Mouse (Mus musculus) hindbrain, embryonic 11.5 days (tissue): ENCODE results near the gene Ptges3l. TPM values are rescaled to one million over a fixed set of nuclear protein-coding genes. Genes with fewer than 3 reads are reported as not detected.
"Not testable (repeated sequence)": the region's sequence is repeated elsewhere in the genome, so short reads cannot be mapped to it uniquely, and the experiment has no call there.

ENCODE experiments used
- ATAC-seq: fragments of 200-750 bp; cut with Nextera tagmentation; 2 replicates; pipeline ENCODE4 v1.8.0; 2017; ENCODE audit warnings: mild to moderate bottlenecking, moderate TSS enrichment, moderate library complexity; ENCODE audit not compliant: low FRiP score
- DNase-seq: peaks from one replicate; pipeline ENCODE4 v3.0.0-alpha.2; 2015; ENCODE audit warnings: low spot score
- H3K27ac ChIP-seq: fragments of 300-500 bp; sonication (generic); 2 replicates; pipeline ENCODE4 v1.5.1; 2014; ENCODE audit warnings: mild to moderate bottlenecking, low read depth, low read length
- H3K27me3 ChIP-seq: fragments of 300-500 bp; sonication (generic); 2 replicates; pipeline ENCODE4 v1.6.1; 2014; ENCODE audit warnings: mild to moderate bottlenecking, low read length, moderate library complexity, mixed read lengths; ENCODE audit not compliant: control insufficient read depth, insufficient read depth
- H3K36me3 ChIP-seq: fragments of 300-500 bp; sonication (generic); 2 replicates; pipeline ENCODE4 v1.6.1; 2014; ENCODE audit warnings: mild to moderate bottlenecking, low read length, moderate library complexity, mixed read lengths; ENCODE audit not compliant: control insufficient read depth, insufficient read depth
- H3K4me1 ChIP-seq: fragments of 300-500 bp; sonication (generic); replicated peaks from 2 replicates; pipeline ENCODE4 v1.6.1; 2014; ENCODE audit warnings: low read length, mixed read lengths; ENCODE audit not compliant: control insufficient read depth, insufficient read depth
- H3K4me2 ChIP-seq: fragments of 300-500 bp; sonication (generic); replicated peaks from 2 replicates; pipeline ENCODE4 v1.6.1; 2014; ENCODE audit warnings: mild to moderate bottlenecking, low read depth, low read length
- H3K4me3 ChIP-seq: fragments of 300-500 bp; sonication (generic); 2 replicates; pipeline ENCODE4 v1.5.1; 2014; ENCODE audit warnings: low read depth, low read length
- H3K9ac ChIP-seq: fragments of 300-500 bp; sonication (generic); 2 replicates; pipeline ENCODE4 v1.6.1; 2014; ENCODE audit warnings: low read depth, low read length
- H3K9me3 ChIP-seq: fragments of 300-500 bp; sonication (generic); 2 replicates; pipeline ENCODE4 v1.6.1; 2016; ENCODE audit warnings: low read length; ENCODE audit not compliant: control insufficient read depth
- WGBS: fragments of 180-500 bp; shearing (Covaris S2); extraction: QIAGEN DNeasy Blood & Tissue Kit; methylation state at CpG from one replicate; pipeline ENCODE4 v1.1.7; 2014; 5-methylcytosine and 5-hydroxymethylcytosine counted together
- polyA plus RNA-seq: library from polyadenylated mRNA; unstranded; fragments of >200 nt; fragmentation: Nextera tagmentation; extraction: Ambion mirVana; gene quantifications from 2 replicates; pipeline ENCODE4 v1.2.1, GENCODE M21; 2014

Gene Ptges3l
- 3.1 and 3.5 TPM in 2 replicates for polyA plus RNA-seq

DNA sequence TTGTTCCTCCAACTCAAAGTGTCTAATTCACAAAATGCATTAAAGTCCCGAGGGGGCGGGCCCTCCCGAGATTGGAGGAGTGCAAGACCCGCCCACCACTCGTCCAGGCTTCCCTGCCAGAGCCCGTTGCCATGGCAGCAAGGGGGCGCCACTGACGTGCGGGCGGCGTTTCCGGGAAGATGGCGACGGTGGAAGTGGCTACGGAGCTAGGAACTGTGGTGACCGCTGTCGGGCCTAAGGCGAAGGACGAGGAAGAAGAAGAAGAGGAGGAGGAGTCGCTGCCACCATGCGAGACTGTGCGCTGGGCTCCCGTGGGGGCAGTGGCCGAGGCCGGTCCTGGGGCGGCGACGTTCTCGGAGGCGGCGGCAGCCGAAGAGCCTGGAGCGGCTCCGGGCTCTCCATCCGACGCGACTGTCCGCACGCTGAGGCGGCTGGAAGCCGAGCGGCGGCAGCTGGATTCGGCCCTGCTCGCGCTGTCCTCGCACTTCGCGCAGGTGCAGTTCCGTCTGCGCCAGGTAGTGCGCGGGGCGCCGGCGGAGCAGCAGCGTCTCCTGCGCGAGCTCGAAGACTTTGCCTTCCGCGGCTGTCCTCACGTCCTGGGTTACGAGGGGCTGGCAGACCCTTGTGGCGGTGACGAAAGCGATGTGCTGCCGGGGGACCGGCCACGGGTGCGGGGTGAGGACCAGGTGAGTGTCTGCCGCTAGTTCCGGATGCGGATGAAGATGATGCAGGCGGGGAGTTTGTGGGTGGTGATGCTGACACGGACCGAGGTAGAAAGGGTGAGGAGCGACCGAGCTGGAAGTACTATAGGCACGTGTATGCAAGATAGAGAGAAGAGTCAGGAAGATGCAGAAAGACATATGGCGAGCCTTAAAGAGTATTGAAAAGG lies at the start of gene Ptges3l, which contains the start of gene Rundc1:
Gene Ptges3l (minus strand): TSS at position 409 of the 889 bp plus-strand sequence.
Gene Rundc1 (plus strand): TSS at position 161 of the 889 bp plus-strand sequence.
- H3K9ac ChIP-seq: peak within 1 kb of the TSS; percentile 81
- H3K4me3 ChIP-seq: peak within 1 kb of the TSS; percentile 97
- H3K36me3 ChIP-seq: peaks cover 7% of the 10 kb centered on the region; the same call in 1 of the 2 replicates
- peaks cover 7% of the 10 kb centered on the region for H3K4me1 ChIP-seq
- ATAC-seq (peak; percentile 91), DNase-seq (peak; percentile 99)
- WGBS: under 1% methylated on average over 68 of the region's 81 CpGs
- H3K9me3 ChIP-seq: no peaks in the 10 kb centered on the region
- H3K4me2 ChIP-seq: peak within 1 kb of the TSS; percentile 94
- H3K27ac ChIP-seq: peak within 1 kb of the TSS; percentile 75
- no peaks in the 10 kb centered on the region for H3K27me3 ChIP-seq

DNA sequence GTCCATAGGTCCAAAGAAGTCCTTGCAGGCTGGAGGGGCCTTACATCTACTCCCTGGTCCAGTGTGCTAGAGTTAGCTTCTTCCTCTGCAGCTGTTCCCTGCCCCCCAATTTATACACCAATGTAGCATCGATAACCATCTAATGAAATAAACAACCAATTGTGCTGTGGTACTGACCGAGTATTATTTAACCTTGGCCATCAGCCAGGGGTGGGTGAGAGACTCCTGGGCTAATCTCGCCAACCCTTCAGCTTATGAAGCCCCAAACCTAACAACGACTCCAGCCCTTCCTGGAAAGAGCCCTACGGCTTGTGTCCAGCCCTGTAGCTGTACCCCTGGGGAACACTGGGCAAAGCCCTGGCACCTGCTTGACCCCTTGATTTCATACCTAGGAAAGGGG lies 49.2 kb upstream of the Ptges3l start:
- ATAC-seq (no peak), DNase-seq (no peak)
- no peaks in the 10 kb centered on the region for H3K27me3 ChIP-seq
- no peak overlapping the region for H3K4me3 ChIP-seq
- no peak overlapping the region for H3K4me2 ChIP-seq
- H3K4me1 ChIP-seq: peaks cover 17% of the 10 kb centered on the region
- no peaks in the 10 kb centered on the region for H3K9me3 ChIP-seq
- 87% methylated on average over 5 of the region's 5 CpGs for WGBS
- H3K27ac ChIP-seq: peak overlapping the region; percentile 51; the same call in 1 of the 2 replicates
- H3K9ac ChIP-seq: no peak overlapping the region
- no peaks in the 10 kb centered on the region for H3K36me3 ChIP-seq

DNA sequence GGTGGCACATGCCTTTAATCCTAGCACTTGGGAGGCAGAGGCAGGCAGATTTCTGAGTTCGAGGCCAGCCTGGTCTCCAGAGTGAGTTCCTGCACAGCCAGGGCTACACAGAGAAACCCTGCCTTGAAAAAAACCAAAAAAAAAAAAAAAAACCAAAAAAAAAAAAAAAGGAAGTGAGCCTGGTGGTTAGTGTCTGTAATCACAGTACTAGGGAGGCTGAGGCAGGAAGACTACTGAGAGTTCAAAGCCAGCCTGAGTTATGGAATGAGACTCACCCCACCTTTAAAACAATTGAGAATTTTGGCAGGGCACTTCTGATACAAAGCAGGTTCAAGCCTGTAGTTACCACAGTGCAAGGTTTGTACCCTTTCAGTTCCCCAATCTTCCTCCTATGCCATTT lies 48.6 kb upstream of the Ptges3l start:
- not testable (repeated sequence) for H3K9ac ChIP-seq, H3K36me3 ChIP-seq, H3K4me2 ChIP-seq, DNase-seq, H3K27me3 ChIP-seq, H3K9me3 ChIP-seq, H3K4me3 ChIP-seq, ATAC-seq
- 78% methylated on average over 1 of the region's 1 CpGs for WGBS
- H3K27ac ChIP-seq: peak overlapping the region; percentile 51; the same call in 1 of the 2 replicates
- peaks cover 17% of the 10 kb centered on the region for H3K4me1 ChIP-seq

DNA sequence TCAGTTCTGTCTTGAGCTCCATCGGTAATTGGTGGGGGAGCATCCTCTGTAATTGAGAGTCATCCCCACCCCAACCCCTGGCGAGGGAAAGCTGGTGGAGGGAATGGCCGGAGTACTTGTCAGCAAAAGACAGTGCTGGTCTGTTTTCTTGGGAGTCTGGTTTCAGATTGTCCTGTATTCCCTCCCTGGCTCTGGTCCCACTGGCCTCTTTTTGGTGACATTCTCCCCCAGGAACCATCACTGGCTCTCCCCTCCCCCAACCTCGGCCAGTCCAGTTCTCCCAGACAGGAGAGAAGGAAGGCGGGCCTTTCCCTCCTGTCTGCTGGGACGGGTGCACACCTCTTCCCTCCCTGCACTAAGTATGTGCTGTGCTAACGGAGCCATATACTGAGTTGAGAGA lies 47.2 kb upstream of the Ptges3l start:
- Histone ChIP-seq H3K9me3 (no peaks in the 10 kb centered on the region), H3K27ac (peak overlapping the region; percentile 33; the same call in 1 of the 2 replicates), H3K36me3 (no peaks in the 10 kb centered on the region), H3K9ac (no peak overlapping the region), H3K27me3 (no peaks in the 10 kb centered on the region), H3K4me3 (no peak overlapping the region), H3K4me2 (no peak overlapping the region), H3K4me1 (peaks cover 13% of the 10 kb centered on the region)
- DNase-seq (no peak), ATAC-seq (no peak)
- WGBS: 54% methylated on average over 7 of the region's 7 CpGs

DNA sequence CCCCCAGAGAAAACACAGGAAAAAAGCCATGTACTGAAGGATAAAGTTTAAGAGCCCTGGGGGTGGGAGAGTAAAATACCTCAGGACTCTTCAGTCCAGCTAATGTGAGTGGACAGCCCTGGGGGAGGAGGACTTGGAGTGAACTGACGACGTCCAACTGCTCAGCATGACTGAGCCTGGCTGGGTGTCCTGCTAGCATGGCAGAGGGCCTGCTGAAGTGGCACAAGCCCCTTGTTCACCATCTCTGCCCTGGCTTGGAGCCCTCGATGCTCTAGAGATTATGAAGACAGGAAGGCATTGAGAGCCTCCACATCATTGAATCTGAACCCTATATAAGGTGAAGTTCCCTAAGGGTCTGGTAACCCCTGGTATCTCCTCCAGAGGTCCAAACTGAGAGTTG lies 46.8 kb upstream of the Ptges3l start:
- WGBS: 62% methylated on average over 3 of the region's 3 CpGs
- Histone ChIP-seq H3K27me3 (no peaks in the 10 kb centered on the region), H3K36me3 (no peaks in the 10 kb centered on the region), H3K9me3 (no peaks in the 10 kb centered on the region), H3K4me3 (no peak overlapping the region), H3K4me2 (no peak overlapping the region; the same call in 1 of the 2 replicates), H3K4me1 (peaks cover 13% of the 10 kb centered on the region), H3K27ac (peak overlapping the region; percentile 33; the same call in 1 of the 2 replicates), H3K9ac (0 out of 2 replicates have a peak overlapping the region, but pooled peaks have one; percentile 15)
- no peak for DNase-seq
- ATAC-seq: no peak

DNA sequence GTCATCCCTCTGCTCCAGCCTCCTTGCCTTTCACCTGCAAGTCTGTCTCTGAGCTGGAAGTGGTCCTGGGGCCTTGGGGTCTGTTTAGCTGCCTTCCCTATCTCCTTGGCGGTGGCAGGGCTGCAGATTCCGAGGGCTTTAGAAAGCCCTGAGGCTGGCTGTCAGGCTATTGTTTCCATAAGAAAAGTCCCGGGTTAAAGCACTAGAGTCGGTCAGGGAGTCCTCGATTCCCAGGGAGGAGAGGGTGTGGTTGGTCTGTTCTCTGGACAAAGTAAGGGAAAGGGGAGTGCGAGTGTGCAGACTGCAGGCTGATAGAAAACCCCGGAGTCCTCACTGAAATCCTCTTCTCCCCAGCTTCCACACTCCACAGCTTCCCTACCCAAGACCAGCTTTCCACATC lies 45.1 kb upstream of the Ptges3l start:
- Histone ChIP-seq H3K4me1 (peaks cover 15% of the 10 kb centered on the region), H3K9me3 (no peaks in the 10 kb centered on the region), H3K4me3 (peak overlapping the region; percentile 90), H3K27me3 (no peaks in the 10 kb centered on the region), H3K4me2 (peak overlapping the region; percentile 56), H3K9ac (peak overlapping the region; percentile 57), H3K27ac (peak overlapping the region; percentile 70), H3K36me3 (no peaks in the 10 kb centered on the region)
- DNase-seq: no peak
- WGBS: 30% methylated on average over 7 of the region's 7 CpGs
- ATAC-seq: no peak

DNA sequence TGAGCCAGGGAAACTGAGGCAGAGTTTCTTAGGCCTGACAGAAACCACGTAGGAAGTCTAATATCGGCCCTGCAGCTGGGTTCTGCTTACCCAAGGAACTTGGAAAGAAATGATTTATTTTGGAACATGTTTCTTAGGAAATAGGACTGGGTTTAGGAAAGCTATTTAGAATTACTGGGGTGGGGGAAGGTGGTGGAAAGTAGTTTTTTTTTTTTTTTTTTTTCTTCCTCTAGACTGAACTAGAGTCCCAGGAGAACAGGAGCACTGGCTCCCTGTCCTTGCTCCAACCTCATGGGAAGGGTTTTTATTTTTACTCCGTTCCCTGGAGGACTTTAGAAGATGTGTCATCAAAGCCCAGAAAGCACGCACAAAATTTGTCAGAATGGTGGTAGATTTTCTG lies 44.0 kb upstream of the Ptges3l start:
- Histone ChIP-seq H3K9ac (peak overlapping the region; percentile 95), H3K9me3 (no peaks in the 10 kb centered on the region), H3K36me3 (no peaks in the 10 kb centered on the region), H3K27me3 (no peaks in the 10 kb centered on the region), H3K4me2 (peak overlapping the region; percentile 64), H3K4me3 (peak overlapping the region; percentile 90), H3K4me1 (peaks cover 15% of the 10 kb centered on the region), H3K27ac (peak overlapping the region; percentile 92)
- no peak for ATAC-seq
- DNase-seq: no peak
- 68% methylated on average over 4 of the region's 4 CpGs for WGBS

DNA sequence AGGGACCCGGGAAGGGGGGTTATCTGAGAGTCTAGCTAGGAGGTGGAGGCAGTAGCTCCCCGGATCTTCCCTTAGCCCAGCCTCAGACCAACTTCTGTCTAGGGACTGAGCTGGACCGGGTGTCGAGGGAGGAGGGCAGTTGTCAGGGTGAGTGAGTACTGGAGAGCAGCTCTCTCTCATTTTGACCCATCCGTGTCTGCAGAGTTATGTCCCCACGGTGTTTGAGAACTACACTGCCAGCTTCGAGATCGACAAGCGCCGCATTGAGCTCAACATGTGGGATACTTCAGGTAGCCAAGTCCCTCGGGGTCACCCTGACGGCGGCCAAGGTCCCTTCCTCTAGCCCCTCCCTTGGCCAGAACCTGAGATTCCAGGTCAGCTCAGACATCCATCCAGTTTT lies 43.6 kb upstream of the Ptges3l start:
- no peak for DNase-seq
- H3K9me3 ChIP-seq: no peaks in the 10 kb centered on the region
- no peaks in the 10 kb centered on the region for H3K27me3 ChIP-seq
- peak overlapping the region; percentile 90 for H3K4me3 ChIP-seq
- ATAC-seq: peak; percentile 2; the same call in 1 of the 2 replicates
- peak overlapping the region; percentile 95 for H3K9ac ChIP-seq
- 7% methylated on average over 13 of the region's 13 CpGs for WGBS
- H3K4me2 ChIP-seq: peak overlapping the region; percentile 64
- H3K4me1 ChIP-seq: peaks cover 19% of the 10 kb centered on the region
- peak overlapping the region; percentile 92 for H3K27ac ChIP-seq
- H3K36me3 ChIP-seq: no peaks in the 10 kb centered on the region
